Mouse (Mus musculus): Measurements from ENCODE around the gene Tmem184b.

DNA sequence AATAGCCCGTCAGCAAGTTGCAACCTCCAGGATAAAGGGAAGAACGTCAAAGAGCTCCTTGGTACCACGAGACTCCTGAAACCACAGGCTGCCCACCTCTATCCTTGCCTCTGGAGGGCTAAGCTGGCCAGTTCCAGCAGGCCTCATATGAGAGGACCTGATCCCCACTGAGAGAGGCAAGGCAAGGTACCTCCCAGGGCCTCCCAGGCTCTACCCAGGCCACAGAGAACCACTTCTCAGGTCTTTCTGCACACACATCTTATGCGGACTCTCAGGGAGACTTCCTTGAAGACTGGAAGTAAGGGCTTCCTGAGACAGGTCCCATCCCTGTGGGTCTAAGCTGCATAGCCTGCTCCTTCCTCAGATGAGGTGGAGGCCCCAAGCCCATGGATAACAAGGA lies 36.0 kb upstream of the Tmem184b start:
- TF ChIP-seq GATA1 (IDR thresholded peaks at IDR 0.05; ENCODE audit: low read length) (no peak), TAL1 (IDR thresholded peaks at IDR 0.05; ENCODE audit: low read length) (no peak)
